Mouse (Mus musculus) E14TG2a.4 (cell line): ENCODE data around the gene Ttc39a.

Source experiments
- CTCF ChIP-seq: conservative IDR thresholded peaks from 2 replicates; pipeline ENCODE4 v1.5.1; 2014; ENCODE audit warnings: low read length
- NANOG ChIP-seq: IDR thresholded peaks from 2 replicates; pipeline ENCODE4 v1.6.1; 2014; ENCODE audit warnings: borderline replicate concordance, low read length, mixed read lengths
- POU5F1 ChIP-seq: IDR thresholded peaks from 2 replicates; pipeline ENCODE4 v1.6.1; 2014; ENCODE audit warnings: low read length, borderline replicate concordance

DNA sequence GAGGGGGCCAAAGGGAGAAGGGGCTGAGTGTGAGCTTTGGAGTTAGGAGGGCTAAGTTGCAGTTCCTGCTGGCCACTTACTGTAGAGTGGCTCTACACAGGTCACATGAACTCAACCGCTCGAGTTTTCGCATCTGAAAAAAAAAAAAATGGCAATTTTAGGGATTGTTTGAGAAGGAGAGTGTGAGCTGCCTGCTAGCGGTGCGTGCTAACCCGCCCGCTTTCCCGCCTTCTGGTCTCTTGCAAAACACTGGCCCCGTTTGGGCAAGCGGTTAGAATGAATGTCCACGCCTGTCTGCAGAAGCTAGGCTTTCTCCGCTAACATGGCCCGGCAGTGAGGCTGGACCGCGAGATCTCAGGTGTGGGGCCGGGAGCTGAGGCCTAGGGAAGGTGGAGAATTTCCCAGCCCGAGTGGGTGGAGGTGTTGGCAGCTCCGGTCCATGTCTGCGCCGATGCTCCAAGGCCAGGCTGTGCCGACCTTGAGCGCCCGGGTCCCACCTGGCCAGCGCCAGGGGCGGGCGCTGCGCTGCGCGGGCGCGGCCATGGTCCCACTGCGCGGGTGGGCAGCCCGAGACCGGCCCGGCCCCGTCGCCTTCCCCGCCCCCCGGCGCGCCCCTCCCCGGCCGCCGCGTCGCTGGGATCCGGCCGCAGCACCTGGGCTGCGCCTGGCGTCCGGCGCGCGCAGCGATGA is at the start of gene Ttc39a:
- TF ChIP-seq CTCF, result no peak
- no peak for TF ChIP-seq POU5F1
- no peak for TF ChIP-seq NANOG
